Mouse (Mus musculus): Measurements from ENCODE around the gene Gabpb1.

Gabpb1 gene

DNA sequence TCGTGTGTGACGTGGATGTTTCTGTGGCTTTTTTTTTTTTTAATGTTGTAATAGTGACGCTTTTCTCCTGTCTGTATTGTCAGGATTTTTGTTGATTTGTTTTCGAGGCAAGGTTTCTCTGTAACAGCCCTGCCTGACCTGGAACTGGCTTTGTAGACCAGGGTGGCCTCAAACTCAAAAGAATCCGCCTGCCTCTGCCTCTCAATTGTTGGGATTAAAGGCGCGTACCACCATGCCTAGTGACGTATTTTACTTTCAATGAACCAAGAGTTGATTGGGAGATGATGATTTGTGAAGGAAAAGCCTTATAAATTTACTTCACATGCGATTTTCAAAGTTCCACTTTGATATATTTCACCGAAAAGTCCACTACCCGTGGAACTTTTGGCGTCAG, at the start of gene Gabpb1:
Gabpb1 (minus strand) TSS at position 216 of the 394 bp plus-strand sequence.
- no peak for DNase-seq (ENCODE audit: low read depth, low spot score)

DNA sequence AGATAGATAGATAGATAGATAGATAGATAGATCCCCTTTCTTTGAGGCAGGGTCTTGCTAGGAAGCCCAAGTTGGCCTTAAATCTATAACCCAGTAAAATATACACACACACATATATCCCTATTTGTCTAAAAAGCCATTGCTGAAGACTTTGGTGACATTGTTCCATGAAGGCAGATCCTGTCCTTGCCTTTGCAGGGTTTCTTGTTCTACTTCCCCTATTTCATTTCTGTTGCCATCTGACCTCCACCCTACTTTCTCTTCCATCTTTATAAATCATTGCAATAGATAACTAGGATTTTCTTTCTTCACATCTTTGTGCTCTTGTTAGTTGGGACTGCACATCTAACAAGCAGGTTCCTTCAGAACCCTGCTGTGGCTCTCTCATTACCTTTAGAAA, 36.8 kb upstream of the Gabpb1 start:
- DNase-seq (ENCODE audit: low read depth, low spot score) = no peak

DNA sequence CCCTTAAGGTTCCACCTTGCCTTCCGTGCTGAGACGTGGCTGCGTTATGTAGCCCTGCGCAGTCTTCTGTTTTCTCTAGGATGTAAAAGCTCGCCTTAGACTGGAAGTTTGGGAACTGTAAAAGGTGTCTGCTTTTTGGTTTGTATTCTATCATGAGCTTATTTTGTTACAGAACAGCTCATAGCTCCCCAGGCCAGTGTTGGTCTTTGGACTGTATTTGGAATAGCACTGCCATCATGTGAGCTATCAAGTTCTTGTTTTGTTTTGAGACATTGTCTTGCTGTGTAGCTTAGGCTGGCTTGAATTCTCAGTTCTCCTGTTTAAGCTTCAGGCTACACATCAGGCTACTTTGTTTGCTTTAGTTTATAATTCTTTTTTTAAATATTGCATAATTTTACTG, 36.4 kb upstream of the Gabpb1 start:
- no peak for DNase-seq (ENCODE audit: low read depth, low spot score)

DNA sequence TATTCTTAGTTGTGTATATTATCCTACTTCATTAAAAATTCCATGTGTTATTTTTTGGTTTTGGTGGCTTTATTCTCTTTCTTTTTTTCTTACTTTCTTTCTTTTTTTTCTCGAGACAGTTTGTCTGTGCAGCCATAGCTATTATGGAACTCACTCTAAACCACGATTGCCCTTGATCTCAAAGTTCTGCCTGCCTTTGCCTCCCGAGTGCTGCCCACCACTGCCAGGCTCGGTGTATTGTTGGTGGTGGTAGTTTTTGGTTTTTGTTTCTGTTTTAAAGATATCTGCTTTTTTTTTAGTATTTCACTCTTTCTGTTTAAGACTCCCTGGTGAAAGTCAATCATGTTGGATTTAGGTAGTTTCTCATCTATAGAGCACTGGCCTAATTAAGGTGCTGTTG, 32.2 kb upstream of the Gabpb1 start:
- no peak for DNase-seq (ENCODE audit: low read depth, low spot score)

DNA sequence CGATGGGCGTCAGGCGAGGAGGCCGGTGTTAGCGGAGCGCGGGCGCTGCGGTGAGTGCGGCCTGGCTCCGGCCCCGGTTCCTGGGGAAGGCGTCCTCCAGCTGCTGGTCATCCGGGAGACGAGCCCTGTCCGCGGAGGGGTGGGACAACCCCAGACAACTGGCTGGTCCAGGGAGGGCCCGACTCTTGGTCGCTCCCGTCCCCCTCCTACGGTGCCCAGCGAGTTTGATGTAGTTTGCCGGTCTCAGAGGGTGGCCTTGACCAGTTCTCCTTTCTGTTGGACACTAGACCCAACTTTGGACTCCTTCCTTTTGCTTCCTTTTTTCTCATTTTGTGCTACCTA, 31.3 kb upstream of the Gabpb1 start:
- no peak for DNase-seq (ENCODE audit: low read depth, low spot score)

DNA sequence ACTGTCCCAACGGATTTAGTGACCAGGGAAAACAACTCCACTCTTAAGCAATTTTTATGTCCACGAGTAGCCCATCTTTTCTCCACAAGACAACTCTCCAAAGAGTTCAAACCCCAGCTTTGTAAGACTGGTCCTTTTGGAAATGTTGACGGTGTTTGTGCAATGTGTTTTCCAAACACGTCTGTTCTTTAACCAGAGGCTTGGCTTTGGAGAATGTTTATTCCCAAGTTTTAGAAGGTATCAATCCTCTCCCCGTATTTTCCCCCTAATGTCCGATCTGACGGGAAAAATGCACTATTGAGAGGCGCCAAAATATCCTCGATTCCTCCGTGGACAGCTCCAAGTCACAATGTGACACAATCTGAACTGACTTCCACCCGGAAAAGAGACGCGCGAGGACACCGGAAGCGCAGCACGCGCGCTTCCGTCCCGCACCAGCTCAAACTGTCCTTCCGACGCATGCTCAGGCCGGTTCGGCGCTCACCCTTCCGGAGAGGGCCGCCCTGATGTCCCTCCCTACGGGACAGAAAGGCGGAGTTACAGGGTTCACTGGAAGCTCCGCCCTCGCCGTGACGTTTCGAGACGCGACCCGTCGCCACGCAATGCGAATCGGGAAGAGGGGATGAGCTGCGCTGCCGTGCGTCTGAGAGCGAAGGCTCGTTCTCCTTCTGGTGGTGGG, 30.8 kb upstream of the Gabpb1 start, which contains the start of gene Usp8:
Usp8 (plus strand) TSS at position 570 of the 679 bp plus-strand sequence.
- peak; percentile 98 for DNase-seq (ENCODE audit: low read depth, low spot score)

DNA sequence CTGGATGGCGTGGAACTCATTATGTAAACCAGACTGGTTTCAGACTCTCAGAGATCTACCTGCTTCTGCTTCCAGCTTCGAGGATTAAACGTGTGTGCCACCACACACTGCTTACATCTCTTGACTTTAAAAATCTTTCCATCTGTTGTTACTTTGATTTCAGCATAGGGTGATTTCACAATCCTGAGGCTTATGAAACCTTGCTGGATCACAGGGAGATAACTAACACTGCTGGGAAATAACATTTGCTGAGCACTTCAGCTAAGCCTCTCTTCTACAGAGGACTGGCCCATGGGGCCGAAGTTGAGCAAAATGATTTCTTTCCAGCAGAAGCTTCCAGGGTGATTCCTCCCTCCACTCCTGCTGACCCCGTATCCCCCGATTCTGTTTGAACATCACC, 19.1 kb upstream of the Gabpb1 start:
- DNase-seq (ENCODE audit: low read depth, low spot score) = no peak

DNA sequence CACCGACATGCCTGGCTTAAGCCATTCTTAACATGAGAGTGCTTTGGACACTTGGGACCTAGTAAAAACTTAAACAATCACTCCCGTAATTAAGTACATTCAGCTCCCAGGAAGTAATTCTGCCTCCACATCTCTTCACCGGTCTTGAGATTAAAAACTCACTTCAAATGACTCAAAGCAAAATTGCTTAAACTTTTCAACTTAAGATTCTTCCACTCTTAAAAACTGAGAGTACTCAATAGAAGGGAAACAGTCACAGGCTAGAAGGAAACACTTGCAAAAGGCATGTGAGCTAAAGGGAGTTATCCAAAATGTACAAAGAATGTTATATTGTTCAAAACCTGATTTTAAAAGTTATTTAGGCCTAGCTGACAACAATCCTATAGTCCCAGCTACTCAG, 15.2 kb upstream of the Gabpb1 start:
- DNase-seq (ENCODE audit: low read depth, low spot score) = no peak

DNA sequence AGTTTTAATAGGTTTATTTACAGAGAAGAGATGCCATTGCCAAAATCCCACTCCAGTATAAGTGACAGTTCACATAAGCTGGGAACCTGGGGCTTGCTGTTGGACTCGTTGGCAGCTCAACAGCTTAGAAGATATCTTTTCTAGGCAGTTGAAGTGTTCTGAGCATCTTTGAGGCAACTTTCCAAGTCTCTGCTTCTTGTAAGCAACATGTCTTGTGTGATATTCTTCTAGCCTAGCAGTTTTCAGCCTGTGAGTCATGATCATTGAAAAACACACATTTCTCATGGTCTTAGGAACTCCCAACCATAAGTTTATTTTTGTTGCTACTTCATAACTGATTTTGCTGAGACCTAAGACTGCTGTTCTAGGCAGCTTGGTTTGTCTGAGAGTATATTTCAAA, 6.8 kb upstream of the Gabpb1 start:
- DNase-seq (ENCODE audit: low read depth, low spot score) = peak; percentile 40

DNA sequence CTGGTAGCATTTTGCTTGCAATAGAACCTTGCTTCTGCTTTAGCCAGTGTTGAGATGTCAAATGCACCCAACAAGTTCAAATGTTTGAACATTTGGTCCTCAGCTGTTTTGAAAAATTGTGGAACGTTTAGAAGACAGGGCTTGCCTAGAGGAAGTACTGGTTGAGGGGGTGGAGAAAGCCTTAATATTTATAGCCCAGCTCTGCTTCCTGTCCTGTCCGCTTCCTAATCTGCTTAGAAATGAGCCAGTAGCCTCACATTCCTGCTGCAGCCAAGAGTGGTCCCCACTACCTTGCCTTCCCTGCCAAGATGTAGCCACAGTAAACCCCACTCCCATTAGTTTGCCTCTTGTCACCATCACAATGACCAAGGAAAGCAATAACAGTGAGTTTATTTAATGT, 6.2 kb upstream of the Gabpb1 start:
- DNase-seq (ENCODE audit: low read depth, low spot score) = no peak

DNA sequence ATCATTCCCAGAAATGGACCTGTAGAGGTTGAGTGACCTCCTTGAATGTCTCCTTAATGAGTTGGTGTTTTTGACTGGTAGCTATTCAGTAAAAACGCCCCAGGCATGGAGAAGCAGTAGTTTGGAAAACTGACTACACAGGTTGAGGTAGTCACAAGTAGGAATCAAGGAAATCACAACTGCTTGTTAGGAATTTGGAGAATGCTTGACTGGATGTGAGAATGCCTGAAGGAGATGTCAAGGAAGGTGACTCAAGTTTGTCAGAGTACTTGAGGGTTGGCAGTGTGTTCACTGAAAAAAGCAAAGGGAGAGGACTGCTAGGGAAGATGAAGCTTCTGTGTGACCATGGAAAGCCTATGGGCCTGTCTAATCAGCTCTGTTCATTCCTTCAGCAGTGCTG, 1.2 kb upstream of the Gabpb1 start:
- no peak for DNase-seq (ENCODE audit: low read depth, low spot score)

DNA sequence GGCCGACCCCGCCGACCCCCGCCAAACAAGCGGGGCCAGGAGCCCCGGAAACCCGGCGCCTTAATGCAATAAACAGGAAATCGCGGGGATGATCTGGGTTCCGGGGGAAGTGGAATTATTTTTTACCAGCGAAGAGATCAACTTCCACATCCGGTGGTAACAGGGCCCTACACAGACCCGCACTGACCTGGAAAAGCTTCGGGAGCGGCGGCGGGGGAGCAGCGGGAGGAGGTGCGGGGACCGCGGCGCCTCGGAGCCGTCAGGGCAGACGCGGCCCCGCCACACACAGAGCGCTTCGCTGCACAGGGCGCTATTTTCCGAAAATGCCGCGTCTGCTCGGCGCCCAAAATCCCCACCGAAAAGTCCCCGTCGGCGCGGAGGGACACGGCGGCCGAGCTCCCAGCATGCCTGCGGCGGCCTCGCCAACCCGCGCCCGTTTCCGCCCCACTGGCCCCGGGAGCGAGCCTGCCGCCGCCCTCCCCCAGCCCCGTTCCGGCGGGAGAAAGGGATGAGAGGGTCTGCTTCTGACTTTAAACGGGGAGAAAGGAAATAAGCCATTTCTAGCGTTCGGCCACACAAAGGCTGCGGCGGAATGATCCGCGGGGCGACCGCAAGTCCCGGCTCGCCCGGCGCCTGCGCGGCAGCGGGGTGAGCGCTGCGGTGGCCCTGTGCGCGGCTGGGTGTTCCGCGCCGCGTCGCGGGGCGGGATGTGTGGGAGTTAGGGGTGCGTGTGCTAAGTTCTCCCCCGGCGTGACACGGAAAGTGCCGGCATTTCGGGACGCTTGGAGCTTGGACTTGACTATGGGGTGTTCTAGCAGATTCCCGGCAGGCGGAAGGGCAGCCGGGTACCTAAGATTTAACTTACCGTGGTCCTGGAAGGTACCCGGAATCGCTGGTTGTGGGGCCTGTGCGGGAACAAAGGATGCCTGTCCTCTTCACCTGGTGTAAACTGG, 692 bp downstream of the Gabpb1 start:
- DNase-seq (ENCODE audit: low read depth, low spot score) = peak; percentile 93

DNA sequence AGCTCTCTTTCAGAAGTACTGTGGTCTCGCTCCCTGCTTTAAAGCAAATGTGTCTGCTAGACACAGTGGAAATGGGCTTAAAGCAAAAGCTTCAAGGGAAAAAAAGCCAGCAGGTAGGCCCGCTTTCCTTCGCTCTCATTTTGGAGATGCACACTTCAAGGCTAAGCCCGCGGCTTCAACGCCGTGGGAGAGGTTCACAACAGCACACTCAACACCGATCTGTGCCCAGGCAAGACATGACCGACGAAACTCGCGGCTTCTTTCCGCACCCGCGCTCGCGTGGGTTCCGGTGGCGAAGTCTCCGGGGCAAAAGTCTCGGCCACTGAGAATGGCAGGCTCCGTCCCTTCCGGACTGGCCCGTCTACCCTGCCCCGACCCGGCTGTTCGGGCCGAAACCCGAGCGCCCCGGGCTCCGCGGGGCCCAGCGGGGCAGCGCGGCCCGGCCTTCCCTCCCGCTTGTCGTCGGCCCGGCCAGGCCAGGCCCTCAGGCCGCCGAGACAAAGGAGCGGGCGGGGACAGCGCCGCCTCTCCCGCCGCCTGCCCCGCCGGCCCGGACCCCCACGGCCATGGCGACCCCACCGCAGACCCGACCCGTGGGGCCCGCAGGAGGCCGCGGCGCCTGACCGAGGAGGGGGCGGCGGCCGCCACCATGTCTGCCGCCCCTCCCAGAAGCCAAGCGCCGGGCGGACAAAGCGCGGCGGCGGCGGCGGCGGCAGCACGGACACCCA, 1.5 kb downstream of the Gabpb1 start:
- DNase-seq (ENCODE audit: low read depth, low spot score) = no peak

DNA sequence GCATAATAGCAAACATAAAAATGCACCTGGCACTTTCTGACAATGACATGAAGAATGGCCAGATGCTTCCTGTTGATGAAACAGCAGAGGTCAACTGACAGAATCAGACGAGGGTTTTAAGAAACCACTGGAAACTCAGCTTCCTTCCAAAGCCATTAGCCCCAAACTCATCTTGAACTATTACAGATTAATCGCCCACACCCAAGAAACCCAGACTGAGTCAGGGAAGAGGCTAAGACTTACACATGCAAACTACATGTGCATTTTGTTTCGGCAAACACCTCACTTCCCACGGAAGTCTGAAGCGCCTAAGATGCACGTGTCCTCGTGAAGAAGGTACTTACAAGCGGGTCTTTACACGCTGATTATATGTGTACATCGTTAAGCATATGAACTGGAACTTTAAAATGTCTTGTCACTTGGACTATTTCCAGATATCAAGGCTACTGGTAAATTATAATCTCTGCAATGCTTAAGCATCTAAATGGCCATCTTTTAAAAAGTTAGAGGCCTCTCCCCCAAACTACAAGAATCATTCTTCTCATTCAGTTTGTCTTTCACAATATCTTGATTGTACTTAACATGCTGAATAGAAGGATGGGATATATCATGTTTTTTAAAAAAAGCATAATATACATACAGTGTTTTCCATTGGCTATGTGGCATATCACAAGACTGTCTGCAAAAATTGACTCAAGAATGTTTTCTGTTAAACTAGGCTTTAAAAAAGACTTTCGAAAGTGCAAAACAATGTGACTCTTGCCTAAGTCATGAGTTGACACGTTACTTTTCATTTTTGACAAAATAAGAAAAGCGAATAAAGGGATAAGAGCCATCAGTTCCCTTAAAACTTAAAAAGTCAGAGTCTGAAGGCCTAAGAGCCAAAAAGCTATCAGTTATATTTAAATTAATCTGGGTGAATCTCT, 2.6 kb downstream of the Gabpb1 start:
- DNase-seq (ENCODE audit: low read depth, low spot score) = no peak

DNA sequence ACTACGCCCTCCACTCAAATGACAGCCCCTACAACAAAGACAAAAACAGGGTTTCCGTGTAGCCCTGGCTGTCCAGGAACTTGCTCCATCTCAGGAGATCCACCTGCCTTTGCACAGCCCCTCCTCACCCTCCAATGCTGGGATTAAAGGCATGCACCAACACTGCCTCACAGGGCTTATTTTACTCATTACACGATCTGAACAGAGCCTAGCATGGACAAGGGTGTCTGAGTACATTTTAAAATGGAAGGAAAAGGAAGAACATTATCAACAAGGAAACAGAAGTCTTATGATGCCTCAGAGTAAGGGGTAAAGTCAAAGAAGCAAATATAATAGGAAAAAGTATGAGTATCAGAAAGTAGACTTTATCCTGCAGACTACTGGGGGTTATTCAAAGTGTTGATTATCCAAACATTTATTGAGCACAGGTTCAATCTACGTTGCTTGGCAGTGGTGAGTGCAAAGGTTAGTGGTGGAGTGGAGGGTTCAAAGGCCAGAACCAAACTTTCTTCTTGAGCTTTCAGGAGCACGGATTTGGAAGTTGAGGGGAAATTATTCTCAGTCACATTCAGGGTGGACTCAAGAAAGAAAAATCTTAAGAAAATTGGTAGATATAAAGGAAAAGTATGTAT, 7.4 kb downstream of the Gabpb1 start:
- DNase-seq (ENCODE audit: low read depth, low spot score) = no peak

DNA sequence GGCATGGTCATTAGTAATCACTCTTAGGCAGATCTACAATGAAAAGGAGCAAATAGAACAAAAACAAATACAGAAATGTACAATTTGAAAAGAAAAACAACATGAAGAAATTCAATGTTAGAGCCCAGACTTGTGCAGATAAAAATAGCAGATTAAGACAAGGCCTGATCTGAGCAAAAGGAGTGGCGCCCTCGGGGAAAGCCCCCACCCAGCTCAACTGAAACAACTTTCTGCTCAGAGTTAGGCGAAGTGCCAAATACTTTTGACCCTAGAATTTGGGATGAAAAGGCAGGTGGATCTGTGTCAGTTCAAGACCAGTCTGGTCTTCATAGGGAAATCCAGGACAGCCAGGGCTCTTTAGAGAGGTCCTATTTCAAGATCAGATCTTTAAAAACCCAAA, 10.2 kb downstream of the Gabpb1 start:
- DNase-seq (ENCODE audit: low read depth, low spot score) = no peak

DNA sequence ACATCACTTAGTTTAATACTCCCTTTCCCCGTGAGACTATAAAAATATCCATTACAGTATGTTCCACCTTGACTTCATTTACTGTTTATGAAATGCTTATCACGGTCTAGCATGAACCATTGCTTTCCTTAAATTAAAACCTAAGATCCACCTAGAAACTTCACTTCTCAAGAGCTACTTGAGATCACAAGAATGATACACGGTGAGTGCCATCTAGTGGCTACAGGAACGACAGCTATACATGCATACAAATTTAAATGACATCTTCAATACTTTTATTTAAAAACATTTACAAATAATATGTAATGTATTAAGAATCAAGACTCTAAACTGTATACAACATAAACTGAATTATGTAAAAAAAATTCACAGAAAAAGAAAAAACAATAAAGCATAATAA, 12.7 kb downstream of the Gabpb1 start:
- DNase-seq (ENCODE audit: low read depth, low spot score) = peak; percentile 26

DNA sequence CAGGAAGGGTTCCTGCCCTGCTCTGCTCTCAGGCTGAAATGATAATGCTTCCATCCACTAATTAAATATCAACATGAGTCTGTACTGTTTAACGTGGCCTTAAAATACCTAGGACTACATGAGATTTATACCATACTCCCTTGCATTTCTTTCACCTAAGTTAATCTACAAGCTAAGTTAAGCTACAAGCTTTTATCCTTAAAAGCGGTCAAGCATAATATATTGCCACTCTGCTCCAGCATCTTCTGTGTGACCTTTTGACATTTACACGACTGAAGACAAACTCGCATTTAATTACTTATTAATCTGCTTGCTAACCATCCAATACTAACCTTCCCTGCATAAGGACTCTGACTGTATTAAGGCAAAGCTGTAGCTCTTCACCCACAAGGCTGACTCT, 23.2 kb downstream of the Gabpb1 start:
- DNase-seq (ENCODE audit: low read depth, low spot score) = no peak

DNA sequence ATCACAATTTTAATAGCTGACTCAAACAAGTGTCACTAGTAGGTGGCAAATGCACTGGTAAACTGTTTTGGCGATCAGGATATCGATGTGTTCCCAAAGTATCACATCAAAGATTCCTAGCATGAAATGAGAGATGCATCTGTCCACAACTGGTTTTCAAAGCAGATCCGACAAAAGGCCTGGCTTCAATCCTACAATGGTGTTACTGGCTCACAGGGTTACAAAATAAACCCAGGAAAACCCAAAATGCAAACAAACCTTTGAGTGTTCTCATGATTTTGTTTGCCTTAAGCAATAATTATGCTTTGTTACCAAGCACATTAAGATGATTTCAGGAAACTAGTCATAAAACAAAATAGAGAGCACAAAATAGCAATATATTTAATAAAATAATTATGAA, 28.4 kb downstream of the Gabpb1 start:
- no peak for DNase-seq (ENCODE audit: low read depth, low spot score)

DNA sequence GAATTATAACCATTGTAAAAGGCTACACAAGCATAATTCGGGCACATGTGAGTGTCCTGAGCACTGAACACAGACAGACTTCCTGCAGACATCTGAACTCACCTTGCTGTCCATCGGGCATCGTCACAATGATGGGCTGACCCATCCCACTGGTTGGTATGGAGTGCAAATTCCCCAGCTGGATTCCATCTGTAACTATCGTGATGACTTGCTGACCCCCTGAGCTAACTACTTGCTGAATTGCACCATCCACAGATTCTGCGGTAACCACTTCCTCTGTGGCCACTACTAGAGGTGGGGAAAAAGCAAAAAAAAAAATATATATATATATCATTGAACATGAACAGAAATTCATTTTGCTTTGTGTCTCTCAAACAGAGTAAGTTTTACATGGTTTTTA, 29.7 kb downstream of the Gabpb1 start:
- no peak for DNase-seq (ENCODE audit: low read depth, low spot score)

DNA sequence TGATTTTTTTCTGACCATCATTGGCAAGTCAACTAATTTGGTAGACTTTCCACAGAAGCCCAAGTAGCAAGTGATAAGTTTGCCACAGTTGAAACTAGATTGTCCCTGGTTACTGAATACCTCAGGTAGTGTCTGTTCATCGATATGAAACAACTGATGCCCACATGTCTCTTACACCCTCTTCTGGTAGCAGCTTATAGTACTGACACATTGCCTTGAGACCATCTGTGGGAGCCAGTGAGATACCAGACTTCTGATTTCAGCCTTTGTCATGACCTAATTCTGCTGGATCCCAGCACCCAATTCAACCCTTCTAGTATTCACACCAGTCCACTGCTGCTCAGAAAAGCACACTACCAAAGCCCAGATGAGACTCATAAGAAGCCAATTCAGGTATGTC, 31.4 kb downstream of the Gabpb1 start:
- DNase-seq (ENCODE audit: low read depth, low spot score) = no peak
